Mouse (Mus musculus): ENCODE data around the gene Smarcd2.

- TF ChIP-seq GATA1 (IDR thresholded peaks at IDR 0.05; ENCODE audit: low read length), result no peak
- no peak for TF ChIP-seq TAL1 (IDR thresholded peaks at IDR 0.05; ENCODE audit: low read length)
These were observed 40.8 kb upstream of the Smarcd2 start for GRCm38 (mm10) chr11:106313533-106313932.
